ENCODE assay signal across 18 mouse cellular contexts in the genomic region with DNA sequence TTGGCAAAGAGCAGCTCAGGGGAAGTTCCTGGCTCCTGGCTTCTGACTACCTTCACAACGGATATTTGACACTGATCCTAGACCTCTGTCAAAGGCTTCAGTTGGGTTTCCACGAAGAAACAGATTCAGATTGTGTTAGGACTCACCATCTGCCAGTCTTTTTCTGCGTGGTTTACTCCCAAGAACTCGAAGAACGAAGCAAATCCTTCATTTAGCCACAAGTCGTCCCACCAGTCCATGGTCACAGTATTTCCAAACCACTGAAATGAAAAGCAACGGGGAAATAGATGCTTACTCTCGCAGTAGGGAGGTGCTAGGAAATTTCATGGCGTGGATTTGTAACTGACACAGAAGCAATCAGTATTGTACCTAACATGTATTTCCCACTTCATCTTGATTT. TPM values are rescaled to one million over a fixed set of nuclear protein-coding genes. Genes with fewer than 3 reads are reported as not detected.
DNase-seq lines count a peak whose midpoint lies in the region; ATAC-seq and TF ChIP-seq lines count a peak whose summit lies in the region.
"Had no signal": no experiment of that assay in that cellular context is flagged by ENCODE, and none has a peak within 500 bp of the region (broad histone marks: within the 10 kb centered on the region; RNA-seq: fewer than 3 reads in every experiment).

No protein-coding gene starts in this region.

- H3K4me3 ChIP-seq in forebrain, embryonic 14.5 days (ENCODE audit: low read depth, low read length), result no peak overlapping the region
- no peak overlapping the region for H3K4me3 ChIP-seq in forebrain, embryonic 13.5 days
- H3K4me3 ChIP-seq in layer of hippocampus, adult 2 months, result no peak overlapping the region
- H3K4me3 ChIP-seq: erythroblast, embryonic 14.5 days; hindbrain, embryonic 15.5 days; kidney, embryonic 15.5 days; myocyte had no signal

- ATAC-seq in forebrain, embryonic 14.5 days, result no peak
- ATAC-seq in forebrain, embryonic 13.5 days, result no peak
- ATAC-seq: lung, postnatal 0 days had no signal

- H3K4me2 ChIP-seq in forebrain, embryonic 14.5 days (ENCODE audit: low read length), result no peak overlapping the region
- H3K4me2 ChIP-seq in forebrain, embryonic 13.5 days, result no peak overlapping the region
- H3K4me2 ChIP-seq: hindbrain, embryonic 15.5 days; kidney, embryonic 15.5 days; liver, embryonic 11.5 days had no signal

- peak; percentile 4 for DNase-seq in forebrain, embryonic 14.5 days (ENCODE audit: low spot score)
- peak in 1 of 2 experiments; percentile 16 for DNase-seq in layer of hippocampus, adult 2 months (ENCODE audit: low spot score in 2 of 2)
- no peak for DNase-seq in layer of hippocampus, postnatal 25 days (ENCODE audit: extremely low spot score in 1 of 2, low spot score in 1 of 2)
- peak; percentile 8 for DNase-seq in right cerebral cortex, postnatal 4 days
- no peak for DNase-seq in right cerebral cortex, adult 18-20 months
- DNase-seq in ovary, adult 18-20 months (ENCODE audit: low spot score), result no peak
- DNase-seq in c-Kit-positive CD71-positive TER-119-positive erythroid progenitor cells, embryonic 14.5 days (ENCODE audit: low spot score), result no peak
- DNase-seq: adrenal gland, adult 2 months; B cell, adult 2 months; gastrocnemius, postnatal 14 days had no signal

- no peak overlapping the region for H3K9ac ChIP-seq in forebrain, embryonic 14.5 days (ENCODE audit: low read length)
- no peak overlapping the region for H3K9ac ChIP-seq in forebrain, embryonic 13.5 days
- H3K9ac ChIP-seq: hindbrain, embryonic 15.5 days; kidney, embryonic 15.5 days had no signal

- peak; percentile 66 for TF ChIP-seq CTCF in layer of hippocampus, adult 2 months (conservative IDR thresholded peaks at IDR 0.05)

- H3K4me1 ChIP-seq in forebrain, embryonic 14.5 days (ENCODE audit: control insufficient read depth, insufficient read depth, low read length), result no peaks in the 10 kb centered on the region
- H3K4me1 ChIP-seq in forebrain, embryonic 13.5 days, result no peaks in the 10 kb centered on the region
- H3K4me1 ChIP-seq: hindbrain, embryonic 15.5 days had no signal

- no peaks in the 10 kb centered on the region for H3K36me3 ChIP-seq in forebrain, embryonic 14.5 days (ENCODE audit: control insufficient read depth, insufficient read depth, low read length)
- H3K36me3 ChIP-seq in forebrain, embryonic 13.5 days (ENCODE audit: poor library complexity, severe bottlenecking), result no peaks in the 10 kb centered on the region
- H3K36me3 ChIP-seq: hindbrain, embryonic 15.5 days had no signal

- no peaks in the 10 kb centered on the region for H3K9me3 ChIP-seq in forebrain, embryonic 14.5 days (replicated peaks; ENCODE audit: control insufficient read depth, low read length)
- H3K9me3 ChIP-seq in forebrain, embryonic 13.5 days (replicated peaks), result no peaks in the 10 kb centered on the region
- H3K9me3 ChIP-seq: hindbrain, embryonic 15.5 days; kidney, embryonic 15.5 days had no signal

- no peak overlapping the region for H3K27ac ChIP-seq in forebrain, embryonic 14.5 days (ENCODE audit: low read depth, low read length)
- H3K27ac ChIP-seq in forebrain, embryonic 13.5 days, result no peak overlapping the region
- H3K27ac ChIP-seq in layer of hippocampus, adult 2 months, result no peak overlapping the region
- H3K27ac ChIP-seq: hindbrain, embryonic 15.5 days; kidney, embryonic 15.5 days had no signal

- WGBS in forebrain, embryonic 14.5 days, result 74% methylated on average over 9 of the region's 9 CpGs
- 76% methylated on average over 9 of the region's 9 CpGs for WGBS in forebrain, embryonic 13.5 days

- H3K27me3 ChIP-seq in forebrain, embryonic 14.5 days (replicated peaks; ENCODE audit: control insufficient read depth, insufficient read depth, low read length), result no peaks in the 10 kb centered on the region
- H3K27me3 ChIP-seq in forebrain, embryonic 13.5 days, result no peaks in the 10 kb centered on the region
- H3K27me3 ChIP-seq: hindbrain, embryonic 15.5 days; kidney, embryonic 15.5 days had no signal

RNA-seq across cellular contexts. Expression of a gene that starts 23.6 kb away (rescaled TPM):
- polyA plus RNA-seq in forebrain, embryonic 14.5 days (2014; fragmentation: Nextera tagmentation; extraction: Ambion mirVana), result 1.5 and 2.2 TPM in 2 replicates
- 0.29 and 0.43 TPM in 2 replicates for polyA plus RNA-seq in forebrain, embryonic 13.5 days (2015; fragmentation: Nextera tagmentation; extraction: Ambion mirVana)
- total RNA-seq in layer of hippocampus, adult 2 months (2021), result 1 to 10 TPM; 1.1 to 1.7 TPM
- total RNA-seq in layer of hippocampus, postnatal 25 days (2021), result 1 to 10 TPM; 1.4 to 2.3 TPM
- total RNA-seq: common myeloid progenitor, adult 5-6 weeks had no signal
- polyA plus RNA-seq: erythroblast, embryonic 14.5 days had no signal

Comparison
In these comparisons a context has a peak if more than half of its experiments do, and no peak if none do; other contexts are left out.
1. DNase-seq: peak in forebrain, embryonic 14.5 days (single experiment) and right cerebral cortex, postnatal 4 days (single experiment); none in layer of hippocampus, postnatal 25 days (0 of 2), right cerebral cortex, adult 18-20 months (single experiment), ovary, adult 18-20 months (single experiment) and c-Kit-positive CD71-positive TER-119-positive erythroid progenitor cells, embryonic 14.5 days (single experiment).